Mouse (Mus musculus) cortical plate, adult 2 months (tissue): ENCODE results near the gene Drc3.

ENCODE experiments used
- CTCF ChIP-seq: fragments of 200-500 bp; IDR thresholded peaks from 2 replicates; pipeline ENCODE4 v1.5.1; 2011; ENCODE audit warnings: mild to moderate bottlenecking, control low read depth, low read length; ENCODE audit not compliant: insufficient read depth; ENCODE audit errors: extremely low read depth
- POLR2A ChIP-seq: fragments of 200-500 bp; IDR thresholded peaks from 2 replicates; pipeline ENCODE4 v1.6.1; 2011; ENCODE audit warnings: mild to moderate bottlenecking, low read length, control low read depth; ENCODE audit not compliant: insufficient read depth; ENCODE audit errors: extremely low read depth

DNA sequence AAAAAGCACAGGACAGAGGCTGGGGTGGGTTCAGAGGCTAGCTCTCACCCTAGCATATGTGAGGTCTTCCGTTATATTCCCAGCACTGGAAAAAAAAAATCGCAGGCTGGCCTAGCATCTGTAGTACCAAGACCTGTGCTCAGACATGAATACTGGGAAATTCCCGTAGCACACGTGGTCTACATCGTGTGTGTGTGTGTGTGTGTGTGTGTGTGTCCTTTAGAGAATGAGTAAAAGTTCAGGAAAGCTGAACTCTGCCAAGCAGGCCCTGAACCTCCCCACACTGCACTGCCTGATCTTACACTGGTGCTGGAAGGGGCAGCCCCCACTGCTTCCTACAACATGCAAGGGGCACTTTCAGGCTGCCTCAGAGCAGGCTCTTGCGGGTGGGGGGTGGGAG, 21.4 kb downstream of the Drc3 start:
- TF ChIP-seq CTCF (no peak), POLR2A (no peak)
